Mouse (Mus musculus) CD4-positive, CD25-positive, alpha-beta regulatory T cell, adult 2 months (primary cell): ENCODE measurements around the gene Efemp2.

Experiments
- DNase-seq: peaks from one replicate; pipeline ENCODE4 v3.0.0-alpha.2; 2012; ENCODE audit warnings: low read depth, low spot score

Efemp2 gene

DNA sequence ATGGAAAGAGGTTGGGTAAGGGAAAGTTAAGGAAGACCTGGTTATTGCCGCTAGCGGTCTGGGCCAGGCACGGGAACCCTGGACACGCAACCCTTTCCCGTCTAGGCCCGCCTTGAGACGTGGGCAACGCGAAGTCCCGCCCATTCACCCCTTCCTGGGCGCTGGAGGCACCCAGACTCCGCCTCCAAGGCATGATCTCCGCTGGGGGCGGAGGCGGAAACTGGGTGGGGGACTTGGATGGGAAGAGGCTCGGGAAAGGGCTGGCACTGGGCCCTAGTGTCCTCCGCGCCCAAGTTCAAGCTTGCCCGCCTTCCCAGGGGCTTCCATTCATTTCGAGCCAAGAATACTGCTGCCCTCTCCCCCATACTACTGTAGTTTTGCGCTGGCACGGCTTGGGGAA lies at the start of gene Efemp2:
TSS of gene Efemp2 (plus strand) at position 235 of the 400 bp plus-strand sequence.
- DNase-seq, result peak; percentile 68

DNA sequence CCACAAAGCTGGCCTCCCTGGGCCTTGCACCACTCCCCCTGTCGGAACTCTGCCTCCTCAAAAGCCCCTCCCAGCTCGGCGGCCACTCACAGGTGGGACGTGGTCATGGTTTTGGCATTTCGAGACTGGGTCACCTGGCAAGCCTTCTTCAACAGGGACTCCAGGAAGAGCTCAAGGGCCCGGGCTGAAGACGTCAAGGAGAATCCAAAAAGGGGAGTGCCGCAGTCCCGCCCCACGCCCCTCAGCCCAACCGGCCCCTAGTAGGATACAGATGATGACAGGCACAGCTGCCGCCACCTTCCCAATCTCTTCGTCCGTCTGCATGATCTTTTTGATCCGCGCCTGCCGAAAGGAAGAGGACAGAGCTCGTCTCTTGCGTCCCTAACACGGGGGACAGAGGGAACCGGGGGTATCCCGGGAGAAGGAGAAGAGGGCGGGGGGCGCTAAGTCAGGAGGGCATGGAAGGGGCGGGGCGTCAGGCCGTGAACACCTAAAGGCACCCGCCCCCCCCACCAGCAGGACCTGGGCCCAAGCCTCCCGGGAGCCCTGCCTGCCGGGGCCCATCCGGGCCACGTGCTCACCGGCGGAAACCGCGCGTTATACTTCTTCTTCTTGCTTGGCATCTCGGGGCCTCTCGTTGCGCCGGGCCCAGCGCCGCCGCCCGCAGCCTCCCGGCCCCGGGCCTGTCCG lies 49.5 kb upstream of the Efemp2 start:
- peak; percentile 80 for DNase-seq

DNA sequence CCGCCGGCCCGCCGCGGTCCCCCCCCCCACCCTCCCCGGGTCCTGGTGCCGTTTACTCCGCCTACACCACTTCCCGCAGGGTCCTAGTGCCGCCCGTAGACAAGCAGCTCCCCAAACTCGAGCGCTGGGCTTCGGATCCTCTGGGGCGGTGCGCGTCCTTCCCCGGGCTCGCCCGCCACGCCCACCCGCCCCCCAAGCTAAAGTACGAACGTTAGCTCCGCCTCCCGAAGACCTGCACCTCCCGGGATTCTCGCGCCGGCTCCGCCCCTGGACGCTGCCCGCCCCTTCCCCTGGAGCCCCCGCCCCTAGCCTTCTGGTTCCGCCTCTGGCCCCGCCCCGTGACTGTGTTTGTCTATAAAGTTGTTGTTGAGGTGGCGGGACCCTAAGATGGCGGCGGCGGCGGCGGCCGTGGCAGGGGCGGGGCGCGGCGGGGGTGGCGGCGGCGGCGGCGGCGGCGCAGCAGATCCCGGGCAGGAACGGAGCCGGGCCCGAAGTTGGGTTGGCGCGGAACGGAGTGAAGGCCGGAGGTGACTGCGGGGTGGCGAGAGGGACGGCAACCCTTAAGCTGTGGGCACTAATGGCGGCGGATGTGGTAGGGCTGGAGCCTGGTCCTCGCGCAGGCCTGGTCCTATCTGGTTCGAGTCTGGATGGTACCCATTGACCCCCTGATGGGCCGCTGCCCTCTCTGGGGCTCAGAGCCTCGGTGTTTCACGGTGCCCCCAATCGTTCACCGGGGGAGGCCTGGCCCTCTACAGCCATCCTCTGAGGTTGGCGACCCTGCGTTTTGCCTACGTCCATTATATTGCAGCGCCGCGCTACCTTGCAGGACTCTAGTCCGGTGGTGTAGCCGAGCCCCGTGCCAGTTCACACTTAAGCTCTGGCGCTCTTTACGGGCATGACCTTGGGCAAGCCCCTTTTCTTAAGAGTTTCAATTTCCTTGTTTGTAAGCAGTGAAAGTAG lies 48.7 kb upstream of the Efemp2 start, which contains the start of the genes Drap1 and AI837181:
TSS of gene Drap1 (minus strand) at position 198 of the 960 bp plus-strand sequence.
TSS of gene AI837181 (plus strand) at position 363 of the 960 bp plus-strand sequence.
- peak; percentile 97 for DNase-seq

DNA sequence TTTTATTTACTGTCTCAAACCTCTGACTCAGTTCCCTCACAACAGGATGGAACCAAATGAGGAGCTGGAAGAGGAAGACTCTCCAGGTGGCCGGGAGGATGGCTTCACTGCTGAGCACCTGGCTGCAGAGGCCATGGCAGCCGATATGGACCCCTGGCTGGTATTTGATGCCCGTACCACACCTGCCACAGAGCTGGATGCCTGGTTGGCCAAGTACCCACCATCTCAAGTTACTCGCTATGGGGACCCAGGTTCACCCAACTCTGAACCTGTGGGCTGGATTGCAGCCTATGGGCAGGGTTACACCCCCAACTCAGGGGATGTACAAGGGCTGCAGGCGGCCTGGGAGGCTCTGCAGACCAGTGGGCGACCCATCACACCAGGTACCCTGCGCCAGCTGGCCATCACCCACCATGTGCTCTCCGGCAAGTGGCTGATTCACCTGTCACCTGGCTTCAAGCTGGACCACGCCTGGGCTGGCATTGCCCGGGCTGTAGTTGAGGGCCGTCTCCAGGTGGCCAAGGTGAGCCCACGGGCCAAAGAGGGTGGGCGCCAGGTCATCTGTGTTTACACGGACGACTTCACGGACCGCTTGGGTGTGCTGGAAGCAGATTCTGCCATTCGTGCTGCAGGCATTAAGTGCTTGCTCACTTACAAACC lies 47.7 kb upstream of the Efemp2 start:
- DNase-seq, result no peak

DNA sequence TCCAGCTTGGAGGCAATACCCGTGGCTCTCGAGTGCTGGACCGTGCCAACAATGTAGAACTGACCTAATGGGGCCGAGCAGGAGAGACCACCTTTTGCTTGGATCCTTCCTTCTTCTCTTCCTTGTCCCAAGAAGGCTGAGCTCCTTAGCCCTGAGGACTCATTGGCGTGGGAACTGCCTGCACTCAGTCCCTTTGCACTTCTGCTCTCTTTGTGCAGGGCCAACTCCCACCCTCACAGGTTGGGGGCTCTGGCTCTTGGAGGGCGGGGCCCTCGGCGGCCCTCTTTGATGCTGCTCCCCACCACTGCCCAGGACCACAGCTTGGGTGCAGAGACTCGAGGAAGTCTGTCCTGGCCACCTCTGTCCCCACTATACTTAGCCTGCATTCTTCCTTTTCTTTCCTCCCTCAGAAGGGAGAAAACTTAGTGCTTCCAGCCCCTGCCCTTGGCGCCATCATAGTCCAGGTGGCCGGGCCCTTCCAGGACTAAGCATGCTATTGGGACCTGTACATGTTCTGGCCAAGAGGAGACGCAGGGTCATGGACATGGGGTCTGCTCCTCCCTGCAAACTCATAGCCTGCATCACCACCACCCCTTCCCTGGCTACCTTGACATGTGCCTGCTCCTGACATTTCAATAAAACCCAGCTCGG lies 47.0 kb upstream of the Efemp2 start:
- no peak for DNase-seq

DNA sequence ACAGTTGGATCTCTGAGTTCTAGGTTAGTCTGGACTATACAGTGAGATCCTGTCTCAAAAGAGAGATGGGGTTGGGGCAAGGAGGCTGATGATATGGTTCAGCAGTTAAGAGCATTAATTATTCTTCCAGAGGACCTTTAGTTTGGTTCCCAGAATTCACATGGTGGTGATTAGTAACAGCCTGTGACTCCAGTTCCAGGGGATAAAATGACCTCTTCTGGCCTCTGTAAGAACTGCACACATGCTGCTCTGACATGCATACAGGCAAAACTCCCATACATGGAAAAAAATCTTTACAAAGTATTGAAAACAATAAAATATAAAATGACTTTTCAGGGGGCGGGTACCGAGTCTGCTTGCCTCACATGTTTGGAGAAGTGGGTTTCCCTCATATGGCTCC lies 45.7 kb upstream of the Efemp2 start:
- DNase-seq, result peak; percentile 72

DNA sequence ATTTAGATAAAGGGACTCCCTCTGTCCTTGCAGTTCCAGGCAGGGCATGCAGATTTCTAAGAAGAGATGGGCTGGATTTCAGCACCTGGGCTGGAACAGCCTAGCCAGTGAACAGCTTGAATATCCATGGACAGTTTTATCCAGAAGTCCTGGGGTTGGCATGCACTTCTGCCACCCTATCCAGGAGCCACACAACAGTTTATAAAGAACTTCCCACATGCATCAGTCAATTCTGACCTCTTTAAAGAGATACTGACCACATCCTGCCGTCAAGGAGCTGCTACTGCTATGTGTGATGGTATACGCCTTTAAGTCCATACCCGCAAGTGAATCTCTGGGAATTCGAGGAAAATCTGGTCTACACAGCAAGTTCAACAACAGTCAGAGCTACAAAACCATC lies 44.5 kb upstream of the Efemp2 start:
- no peak for DNase-seq

DNA sequence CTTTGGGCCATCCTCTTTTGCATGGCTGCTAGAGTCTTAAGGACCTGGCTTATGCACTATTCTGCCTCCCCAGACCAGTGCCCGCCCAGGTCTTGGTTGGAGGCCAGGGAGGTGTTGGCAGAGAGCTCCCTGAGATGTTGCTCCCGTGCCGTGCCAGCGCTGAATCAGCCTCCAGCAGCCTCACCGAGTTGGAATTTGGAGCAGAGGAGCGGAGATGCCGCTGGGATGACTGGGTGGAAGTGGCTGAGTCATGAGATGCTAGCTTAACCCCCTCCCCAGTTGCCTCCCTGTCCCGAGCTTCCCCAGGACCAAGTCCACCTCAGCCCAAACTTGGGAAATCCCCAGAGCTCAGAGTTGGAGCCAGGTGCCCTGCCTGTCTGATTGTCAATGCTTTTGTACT lies 43.9 kb upstream of the Efemp2 start:
- DNase-seq, result no peak

DNA sequence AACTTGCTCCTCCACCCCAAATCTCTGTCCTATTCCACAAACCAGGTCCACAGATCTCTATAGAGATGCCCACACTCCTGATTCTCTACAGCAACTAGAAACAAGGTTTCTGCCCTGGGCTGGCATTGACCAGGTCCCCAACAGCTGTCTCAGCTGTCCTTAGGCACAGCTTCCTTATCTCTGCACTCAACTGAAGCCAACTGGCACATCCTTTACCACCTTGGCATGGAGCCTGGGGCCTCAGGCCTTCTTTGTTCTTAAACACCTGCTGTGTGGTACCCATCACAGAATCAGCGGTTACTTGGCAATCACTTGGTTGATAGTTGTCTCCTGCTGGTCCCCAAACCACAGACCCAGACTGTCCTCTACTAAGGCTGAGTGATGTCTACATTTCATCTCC lies 43.3 kb upstream of the Efemp2 start:
- DNase-seq, result no peak

DNA sequence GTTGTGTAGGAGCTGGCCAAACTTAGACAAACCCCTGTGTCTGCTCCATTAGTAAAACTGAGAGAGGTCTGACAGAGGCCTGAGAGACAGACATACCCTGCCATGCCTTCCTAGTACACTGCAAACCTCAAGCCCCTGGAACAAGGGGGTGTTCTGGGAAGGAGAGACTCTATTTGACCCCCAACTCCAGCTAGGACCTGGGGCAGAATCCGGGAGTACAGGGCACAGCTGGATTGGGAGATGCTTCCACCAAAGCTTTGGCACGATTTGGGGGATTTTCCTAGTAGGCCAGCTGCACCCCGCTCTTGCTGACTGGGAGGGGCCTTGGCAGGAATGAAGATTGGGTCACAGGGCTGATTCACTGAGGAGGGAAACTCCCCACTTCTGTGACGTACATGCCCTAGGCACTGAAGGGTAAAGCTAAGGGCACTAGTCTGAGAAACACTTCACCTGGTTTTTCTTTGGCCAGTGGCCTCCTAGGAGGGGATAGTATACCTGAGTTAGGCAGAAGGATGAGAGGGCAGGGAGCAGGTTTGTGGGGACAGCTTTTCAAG lies 41.8 kb upstream of the Efemp2 start:
- DNase-seq, result peak; percentile 66

DNA sequence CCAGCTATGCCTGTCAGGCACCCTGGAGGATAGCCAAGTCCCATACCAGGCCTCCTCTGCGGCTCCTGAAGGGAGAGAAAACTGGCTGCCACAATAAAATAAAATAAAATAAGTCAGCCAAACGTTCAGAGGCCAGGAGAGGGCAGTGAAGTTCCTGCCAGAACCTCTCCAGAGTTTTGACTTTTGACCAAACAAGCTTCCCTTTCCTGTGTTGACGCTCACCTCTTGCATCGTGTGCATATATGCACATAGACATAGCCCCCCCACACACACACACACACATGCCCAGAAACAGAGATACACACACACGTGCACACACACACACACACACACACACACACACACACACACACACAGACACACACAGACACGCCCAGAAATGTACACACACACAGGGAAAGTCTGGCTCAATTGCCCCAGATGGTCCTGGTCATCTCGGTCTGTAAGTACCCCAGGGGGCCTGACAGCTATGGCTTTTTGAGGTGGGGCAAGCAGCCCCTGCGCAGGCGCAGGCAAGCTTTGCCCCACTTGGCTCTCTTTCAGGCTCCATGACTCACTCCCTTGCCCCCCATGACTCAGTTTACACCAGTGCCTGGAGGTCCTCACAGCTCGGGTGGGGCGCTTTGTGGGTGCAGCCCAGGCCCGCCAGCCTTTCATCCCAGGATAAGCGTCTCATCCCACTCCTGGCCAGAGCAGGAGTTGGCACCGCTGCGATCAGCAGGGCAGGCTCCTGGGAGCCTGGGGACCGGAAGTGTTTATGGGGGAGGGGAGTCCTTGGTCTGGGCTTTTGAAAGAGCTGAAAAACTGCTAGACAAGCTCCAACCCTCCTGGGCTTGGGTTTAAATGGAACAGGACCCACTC lies 40.5 kb upstream of the Efemp2 start:
- DNase-seq, result peak; percentile 75

DNA sequence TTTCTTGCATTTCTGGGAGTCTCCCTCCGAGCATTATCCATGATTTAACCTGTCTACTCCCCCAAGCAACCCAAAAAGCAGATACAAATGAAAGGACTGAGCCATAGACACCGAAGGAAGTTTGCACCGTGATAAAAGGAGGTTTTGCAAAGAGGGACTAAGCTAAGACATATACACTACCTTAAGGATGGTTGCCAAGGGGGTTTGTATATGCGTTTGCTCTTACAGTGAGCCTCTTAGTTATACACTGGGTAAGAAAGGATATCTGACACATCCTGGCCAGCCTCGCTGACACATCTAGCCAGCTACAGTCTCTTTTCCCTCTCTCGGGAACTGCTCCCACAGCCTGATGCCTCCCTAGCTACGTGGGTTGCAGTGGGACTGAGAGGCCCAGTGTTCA lies 39.8 kb upstream of the Efemp2 start:
- peak; percentile 14 for DNase-seq

DNA sequence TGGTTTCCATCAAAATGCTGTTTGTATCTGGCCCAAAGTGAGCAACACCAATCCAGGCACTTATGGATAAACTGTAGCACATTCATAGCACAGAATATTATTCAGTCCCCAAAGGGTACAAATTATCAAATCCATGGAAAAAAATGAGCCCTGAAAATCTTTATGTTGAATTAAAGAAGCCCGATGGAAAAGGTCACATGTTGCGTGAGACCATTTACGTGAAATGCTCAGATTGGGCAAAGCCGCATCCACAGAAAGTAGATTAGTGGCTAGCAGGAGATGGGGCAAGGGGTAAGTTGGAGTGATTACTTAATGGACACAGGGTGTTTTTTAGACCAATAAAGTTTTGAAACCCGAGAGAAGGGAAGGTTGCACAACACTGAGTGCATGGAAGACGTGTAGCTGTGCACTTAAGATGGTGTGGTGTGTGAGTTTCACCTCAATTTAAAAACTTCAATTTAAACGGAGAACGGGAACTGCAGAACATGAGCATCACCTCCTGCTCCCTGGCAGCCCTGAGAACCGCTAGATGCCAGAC lies 29.3 kb upstream of the Efemp2 start:
- DNase-seq, result no peak

DNA sequence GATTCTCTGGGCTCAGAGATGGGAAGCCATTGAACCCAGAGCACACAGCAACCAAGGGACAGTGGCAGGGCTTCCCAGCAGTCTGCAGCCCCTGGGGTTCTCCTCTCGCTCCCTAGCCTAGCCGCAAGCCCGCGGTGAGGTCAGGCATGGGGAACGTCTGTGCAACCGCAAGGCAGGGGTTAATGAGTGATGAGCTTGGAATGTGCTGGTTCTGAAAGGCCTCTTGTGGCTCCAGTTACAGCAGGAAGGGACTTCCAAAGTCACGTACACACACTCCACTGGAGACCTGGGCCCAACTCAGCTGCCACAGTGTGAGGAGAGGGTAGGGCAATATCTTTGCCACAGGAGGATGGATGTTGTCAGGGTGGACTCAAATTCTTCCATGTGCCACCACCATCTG lies 28.8 kb upstream of the Efemp2 start:
- no peak for DNase-seq

DNA sequence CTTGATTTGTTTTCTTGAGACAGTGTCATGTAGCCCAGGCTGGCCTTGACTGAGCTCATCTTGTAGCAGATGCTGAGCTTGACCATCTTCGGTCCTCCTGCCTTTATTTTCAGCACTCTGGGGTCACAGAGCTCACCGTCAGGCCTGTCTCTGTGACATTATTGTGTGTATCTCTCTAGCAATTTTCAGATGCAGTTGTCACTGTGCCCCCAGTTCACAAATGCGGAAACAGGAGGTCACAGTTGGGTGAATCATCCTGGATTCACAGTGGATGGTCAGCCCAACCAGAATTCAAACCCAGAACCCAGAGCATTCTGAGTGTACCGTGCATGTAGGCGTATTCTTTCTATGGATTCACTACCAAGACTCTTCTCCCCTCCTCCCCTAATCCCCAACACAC lies 28.0 kb upstream of the Efemp2 start:
- no peak for DNase-seq

DNA sequence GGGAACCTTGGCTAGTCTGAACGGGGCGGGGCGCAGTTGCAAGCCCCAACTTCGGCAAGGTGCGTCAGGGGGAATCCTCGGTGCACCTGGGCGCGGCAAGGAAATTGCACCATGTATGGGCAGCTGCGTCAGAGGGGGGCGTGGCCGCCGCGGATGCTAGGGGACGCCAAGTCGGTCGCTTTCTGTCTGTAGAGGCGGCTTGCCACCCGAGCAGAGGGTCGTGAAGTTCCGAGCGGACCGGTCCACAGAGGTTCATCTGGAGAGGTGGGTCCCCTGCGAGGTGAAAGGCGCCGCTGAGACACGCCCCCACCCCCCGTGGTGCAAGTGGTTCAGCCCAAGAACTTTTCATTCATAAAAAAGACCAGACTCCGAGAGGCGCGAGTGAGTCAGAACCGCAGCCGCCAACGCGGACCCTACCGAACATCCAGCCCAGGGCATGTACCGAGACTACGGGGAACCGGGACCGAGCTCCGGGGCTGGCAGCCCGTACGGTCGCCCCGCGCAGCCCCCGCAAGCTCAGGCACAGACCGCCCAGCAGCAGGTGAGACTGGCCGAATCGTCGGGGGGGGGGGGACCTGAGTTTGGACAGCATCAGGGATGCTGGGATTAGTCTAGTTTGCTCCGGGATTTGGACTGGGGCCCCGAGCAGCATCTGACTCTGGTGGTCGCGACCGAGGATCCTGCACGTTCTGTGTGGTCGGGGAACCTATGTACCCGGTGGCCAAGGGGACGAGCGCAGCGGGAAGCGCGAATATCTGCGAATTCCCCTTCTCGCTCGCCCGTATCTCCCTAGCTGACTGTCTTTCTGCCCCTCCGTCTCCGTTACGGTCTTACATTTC lies 26.0 kb upstream of the Efemp2 start, which contains the start of gene Fosl1:
TSS of gene Fosl1 (plus strand) at position 33 of the 839 bp plus-strand sequence.
- DNase-seq, result peak; percentile 94

DNA sequence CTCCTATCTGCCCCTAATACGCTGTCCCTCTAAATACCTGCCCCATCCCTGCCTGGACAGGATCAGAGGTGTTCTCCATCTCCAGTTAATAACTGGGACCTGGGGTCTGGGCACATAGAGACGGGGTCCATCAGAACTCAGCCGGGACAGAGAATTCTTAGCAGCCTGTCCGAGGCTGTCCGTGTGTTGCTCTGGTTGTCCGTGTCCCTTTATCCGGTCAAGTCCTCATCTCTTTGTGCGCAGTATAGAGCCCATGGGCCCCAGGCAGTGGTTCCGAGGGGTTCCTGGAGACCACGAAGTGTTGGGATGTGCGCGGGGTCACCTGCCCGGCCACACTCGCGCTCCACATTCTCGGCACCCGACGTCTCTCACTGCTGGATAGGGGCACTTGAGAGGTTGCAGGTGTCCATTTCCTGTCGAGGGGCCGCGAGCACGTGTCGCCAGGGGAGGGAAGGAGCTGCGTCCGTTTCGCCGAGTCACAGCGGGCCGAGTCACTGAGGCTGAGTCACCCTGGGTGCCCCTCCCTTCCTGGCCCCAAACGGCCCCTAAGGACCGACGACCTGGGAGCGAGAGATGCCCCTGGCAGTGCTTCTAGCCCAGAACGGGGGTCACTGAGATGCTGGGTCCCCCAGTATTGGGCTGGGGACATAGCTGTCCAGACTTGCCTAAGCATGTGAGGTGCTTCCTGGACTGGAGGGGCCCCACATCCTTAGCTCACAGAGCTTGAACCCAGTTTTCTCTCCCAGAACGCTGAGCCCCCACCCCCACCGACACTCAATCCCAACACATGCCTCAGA lies 25.2 kb upstream of the Efemp2 start:
- peak; percentile 56 for DNase-seq

DNA sequence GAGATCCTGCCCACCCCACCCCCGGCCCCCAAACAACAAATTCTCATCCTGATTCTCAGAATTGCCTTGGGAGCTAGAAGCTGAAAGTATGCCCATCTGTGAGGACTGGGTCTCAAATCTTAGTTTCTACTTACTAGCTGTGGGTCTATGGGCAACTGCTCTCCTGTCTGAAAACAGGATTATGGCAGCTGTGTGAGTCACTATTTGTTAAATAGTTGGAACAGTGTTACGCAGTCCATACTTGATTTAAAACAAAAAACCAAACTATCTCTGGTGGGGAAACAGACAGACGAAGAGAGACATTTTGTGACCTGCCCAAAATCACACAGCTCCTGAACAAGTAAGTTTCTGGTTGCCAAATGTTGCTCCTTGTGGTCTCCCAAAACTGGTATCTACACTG lies 24.1 kb upstream of the Efemp2 start:
- no peak for DNase-seq
